31 mouse cellular contexts compared by ENCODE assay signal in the genomic region with DNA sequence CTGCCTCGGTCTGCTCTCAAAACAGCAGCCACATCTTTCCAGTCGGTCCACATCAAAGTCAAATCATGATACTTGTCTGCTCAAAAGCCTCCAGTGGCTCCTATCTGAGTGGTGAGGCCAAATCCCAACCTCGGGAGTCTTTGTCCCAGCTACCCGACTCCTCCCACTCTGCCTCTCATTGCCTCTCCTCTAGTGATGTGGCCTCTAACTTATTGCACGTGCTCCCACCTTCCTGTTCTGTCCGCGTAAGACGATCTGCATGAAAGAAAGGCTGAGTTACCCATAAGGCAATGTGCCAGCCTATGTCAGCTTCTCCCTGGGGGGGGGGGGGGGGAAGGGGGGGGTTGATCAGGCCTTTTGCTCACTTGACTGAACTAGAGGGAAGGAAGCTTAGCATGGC. TPM values are rescaled to one million over a fixed set of nuclear protein-coding genes. Genes with fewer than 3 reads are reported as not detected.
DNase-seq lines count a peak whose midpoint lies in the region; ATAC-seq and TF ChIP-seq lines count a peak whose summit lies in the region.
"Had no signal": no experiment of that assay in that cellular context is flagged by ENCODE, and none has a peak within 500 bp of the region (broad histone marks: within the 10 kb centered on the region; RNA-seq: fewer than 3 reads in every experiment).

No protein-coding gene starts in this region.

- DNase-seq in embryo, embryonic 10 days (ENCODE audit: low spot score) = peak; percentile 19
- DNase-seq in embryo, embryonic 9.5 days (ENCODE audit: extremely low spot score) = no peak
- peak; percentile 26 for DNase-seq in liver, embryonic 11.5 days (ENCODE audit: low spot score)
- no peak for DNase-seq in liver, postnatal 0 days
- peak; percentile 24 for DNase-seq in embryonic facial prominence, embryonic 10.5 days (ENCODE audit: low spot score)
- DNase-seq in cerebellum, postnatal 36 days = no peak
- DNase-seq in left cerebral cortex, postnatal 25 days (ENCODE audit: low spot score in 2 of 2) = no peak
- DNase-seq: adrenal gland, postnatal 10 days; cerebellum, adult 9-10 months; gastrocnemius, postnatal 25 days; heart, adult 18-20 months; heart, postnatal 10 days; kidney, adult 9 months; kidney, postnatal 36 days; layer of hippocampus, postnatal 36 days; lung, postnatal 4 days; right cerebral cortex, adult 18-20 months; right cerebral cortex, postnatal 4 days; thymus, postnatal 36 days had no signal

- TF ChIP-seq CTCF in liver, postnatal 0 days (IDR thresholded peaks at IDR 0.05; ENCODE audit: low read depth) = no peak

- no peak overlapping the region for H3K4me2 ChIP-seq in liver, embryonic 11.5 days
- no peak overlapping the region for H3K4me2 ChIP-seq in liver, postnatal 0 days (ENCODE audit: low read depth, low read length)
- H3K4me2 ChIP-seq: heart, embryonic 12.5 days; hindbrain, embryonic 12.5 days; limb, embryonic 12.5 days; lung, embryonic 15.5 days; neural tube, embryonic 13.5 days; stomach, embryonic 15.5 days had no signal

- WGBS in liver, embryonic 11.5 days = 41% methylated on average over 8 of the region's 8 CpGs
- 39% methylated on average over 8 of the region's 8 CpGs for WGBS in liver, postnatal 0 days (ENCODE audit: insufficient replicate concordance)
- 50% methylated on average over 8 of the region's 8 CpGs for WGBS in embryonic facial prominence, embryonic 10.5 days

- intact Hi-C loops in left cerebral cortex, postnatal 25 days (cut with DNase I) = no loop called here

- H3K4me3 ChIP-seq in liver, embryonic 11.5 days (ENCODE audit: low read depth, low read length) = no peak overlapping the region
- H3K4me3 ChIP-seq in liver, postnatal 0 days (ENCODE audit: low read depth, low read length) = no peak overlapping the region
- no peak overlapping the region for H3K4me3 ChIP-seq in embryonic facial prominence, embryonic 10.5 days
- H3K4me3 ChIP-seq: heart, embryonic 12.5 days; hindbrain, embryonic 12.5 days; limb, embryonic 12.5 days; lung, embryonic 15.5 days; myocyte; neural tube, embryonic 13.5 days; stomach, embryonic 15.5 days had no signal

- ATAC-seq in liver, embryonic 11.5 days (replicated peaks; ENCODE audit: low FRiP score) = no peak
- no peak for ATAC-seq in liver, postnatal 0 days
- ATAC-seq: activated CD4-positive, CD25-positive, alpha-beta regulatory T cell, adult 4 months; midbrain, embryonic 16.5 days; Patski had no signal

- no peaks in the 10 kb centered on the region for H3K4me1 ChIP-seq in liver, embryonic 11.5 days (replicated peaks; ENCODE audit: control insufficient read depth, insufficient read depth, low read length)
- H3K4me1 ChIP-seq in liver, postnatal 0 days (ENCODE audit: insufficient read depth) = no peaks in the 10 kb centered on the region
- 0 out of 2 replicates have a peak, but pooled peaks cover 6% of the 10 kb centered on the region for H3K4me1 ChIP-seq in embryonic facial prominence, embryonic 10.5 days
- H3K4me1 ChIP-seq: heart, embryonic 12.5 days; hindbrain, embryonic 12.5 days; limb, embryonic 12.5 days; lung, embryonic 15.5 days; neural tube, embryonic 13.5 days; stomach, embryonic 15.5 days had no signal

- no peak for TF ChIP-seq EP300 in liver, postnatal 0 days (IDR thresholded peaks at IDR 0.05; ENCODE audit: low read depth)

- H3K9me3 ChIP-seq in liver, embryonic 11.5 days (ENCODE audit: control insufficient read depth, low read length) = no peaks in the 10 kb centered on the region
- peaks cover 3% of the 10 kb centered on the region for H3K9me3 ChIP-seq in liver, postnatal 0 days (ENCODE audit: low read length)
- H3K9me3 ChIP-seq in embryonic facial prominence, embryonic 10.5 days = peaks cover 2% of the 10 kb centered on the region; the same call in 1 of the 2 replicates
- H3K9me3 ChIP-seq: G1E; lung, embryonic 15.5 days; stomach, embryonic 15.5 days had no signal

- no peaks in the 10 kb centered on the region for H3K27me3 ChIP-seq in liver, embryonic 11.5 days (replicated peaks; ENCODE audit: control insufficient read depth, insufficient read depth, low read length)
- H3K27me3 ChIP-seq in liver, postnatal 0 days (ENCODE audit: insufficient read depth, low read length) = no peaks in the 10 kb centered on the region
- H3K27me3 ChIP-seq in embryonic facial prominence, embryonic 10.5 days (replicated peaks; ENCODE audit: low read depth, poor library complexity, severe bottlenecking) = no peaks in the 10 kb centered on the region
- H3K27me3 ChIP-seq: heart, embryonic 12.5 days; hindbrain, embryonic 12.5 days; lung, embryonic 15.5 days; neural tube, embryonic 13.5 days; Patski; stomach, embryonic 15.5 days had no signal

- no peak overlapping the region for H3K27ac ChIP-seq in liver, embryonic 11.5 days (ENCODE audit: low read depth, low read length)
- no peak overlapping the region for H3K27ac ChIP-seq in liver, postnatal 0 days (ENCODE audit: low read depth)
- no peak overlapping the region for H3K27ac ChIP-seq in embryonic facial prominence, embryonic 10.5 days (replicated peaks)
- H3K27ac ChIP-seq: hindbrain, embryonic 12.5 days; limb, embryonic 12.5 days; liver, embryonic 14.5 days; lung, embryonic 15.5 days; neural tube, embryonic 13.5 days; stomach, embryonic 15.5 days had no signal

- no peaks in the 10 kb centered on the region for H3K36me3 ChIP-seq in liver, embryonic 11.5 days (ENCODE audit: control insufficient read depth, insufficient read depth, low read length)
- H3K36me3 ChIP-seq in liver, postnatal 0 days (replicated peaks; ENCODE audit: insufficient read depth, low read length) = no peaks in the 10 kb centered on the region
- H3K36me3 ChIP-seq in embryonic facial prominence, embryonic 10.5 days (replicated peaks) = no peaks in the 10 kb centered on the region
- H3K36me3 ChIP-seq: G1E; heart, embryonic 12.5 days; hindbrain, embryonic 12.5 days; limb, embryonic 12.5 days; lung, embryonic 15.5 days; neural tube, embryonic 13.5 days; stomach, embryonic 15.5 days had no signal

- no peak overlapping the region for H3K9ac ChIP-seq in liver, embryonic 11.5 days (ENCODE audit: low read depth, low read length)
- H3K9ac ChIP-seq in liver, postnatal 0 days (replicated peaks) = no peak overlapping the region
- H3K9ac ChIP-seq: heart, embryonic 12.5 days; hindbrain, embryonic 12.5 days; limb, embryonic 12.5 days; liver, embryonic 14.5 days; lung, embryonic 15.5 days; neural tube, embryonic 13.5 days; stomach, embryonic 15.5 days had no signal

RNA-seq across cellular contexts. Expression of gene Bdh1, which starts 20.0 kb away (rescaled TPM):
- 42.8 and 47.2 TPM in 2 replicates for polyA plus RNA-seq in liver, embryonic 11.5 days (2014; fragmentation: Nextera tagmentation; extraction: Ambion mirVana)
- 208 and 246 TPM in 2 replicates for polyA plus RNA-seq in liver, postnatal 0 days (2015; fragmentation: Nextera tagmentation; extraction: Ambion mirVana)
- polyA plus RNA-seq in embryonic facial prominence, embryonic 10.5 days (2016; fragmentation: Nextera tagmentation; extraction: Ambion mirVana) = 12.2 and 13.4 TPM in 2 replicates
- 100 to 1,000 TPM; 115 to 123 TPM for total RNA-seq in left cerebral cortex, postnatal 25 days (2021)
- polyA plus RNA-seq: G1E had no signal

Comparison
In these comparisons a context has a peak if more than half of its experiments do, and no peak if none do; other contexts are left out.
1. DNase-seq: peak in embryo, embryonic 10 days (single experiment), liver, embryonic 11.5 days (single experiment) and embryonic facial prominence, embryonic 10.5 days (single experiment); none in embryo, embryonic 9.5 days (single experiment), liver, postnatal 0 days (single experiment), cerebellum, postnatal 36 days (0 of 2) and left cerebral cortex, postnatal 25 days (0 of 2).